Mouse (Mus musculus) testis, adult 2 months (tissue): ENCODE measurements around the gene Gmpr.

ENCODE experiments used
- CTCF ChIP-seq: fragments of 200-500 bp; IDR thresholded peaks from 2 replicates; pipeline ENCODE4 v1.5.1; 2012; ENCODE audit warnings: low read depth, mild to moderate bottlenecking, inconsistent platforms, low read length, moderate library complexity; ENCODE audit not compliant: control insufficient read depth, insufficient read depth, insufficient replicate concordance
- POLR2A ChIP-seq: fragments of 200-500 bp; IDR thresholded peaks from 2 replicates; pipeline ENCODE4 v1.6.1; 2012; ENCODE audit warnings: low read depth, mild to moderate bottlenecking, inconsistent platforms, low read length, moderate library complexity; ENCODE audit not compliant: control insufficient read depth

- TF ChIP-seq POLR2A (no peak), CTCF (no peak)
Observed at GRCm38 (mm10) chr13:45579751-45580150, 72.5 kb downstream of the Gmpr start.
